Mouse (Mus musculus) testis, adult 2 months (tissue): Measurements from ENCODE around the gene Pigl.

Experiments
- CTCF ChIP-seq: fragments of 200-500 bp; IDR thresholded peaks from 2 replicates; pipeline ENCODE4 v1.5.1; 2012; ENCODE audit warnings: low read depth, mild to moderate bottlenecking, inconsistent platforms, low read length, moderate library complexity; ENCODE audit not compliant: control insufficient read depth, insufficient read depth, insufficient replicate concordance
- POLR2A ChIP-seq: fragments of 200-500 bp; IDR thresholded peaks from 2 replicates; pipeline ENCODE4 v1.6.1; 2012; ENCODE audit warnings: low read depth, mild to moderate bottlenecking, inconsistent platforms, low read length, moderate library complexity; ENCODE audit not compliant: control insufficient read depth

DNA sequence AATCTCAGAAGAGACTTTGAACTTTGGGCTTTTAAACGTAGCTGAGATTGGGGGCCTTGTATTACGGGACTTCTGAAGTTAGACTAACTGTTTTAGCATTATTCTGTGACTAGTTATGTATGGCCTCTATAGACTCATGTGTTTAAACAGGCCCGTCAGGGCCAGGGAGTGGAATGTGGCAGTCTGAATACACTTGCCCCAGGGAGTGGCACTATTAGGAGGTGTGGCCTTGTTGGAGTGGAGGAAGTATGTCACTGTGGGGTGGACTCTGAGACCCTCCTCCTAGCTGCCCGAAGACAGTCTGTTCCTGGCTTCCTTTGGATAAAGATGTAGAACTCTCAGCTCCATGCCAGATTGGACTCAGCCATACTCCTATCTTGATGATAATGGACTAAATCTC is 43.2 kb upstream of the Pigl start:
- TF ChIP-seq CTCF (no peak), POLR2A (no peak)
